Mouse (Mus musculus) frontal cortex, postnatal 36 days (tissue): ENCODE measurements around the gene Gabrd.

Source experiments
- DNase-seq, 2 experiments: peaks; one replicate each; pipeline ENCODE4 v3.0.0; 2022; ENCODE audit warnings: low spot score in 2 of 2

Gabrd gene

DNA sequence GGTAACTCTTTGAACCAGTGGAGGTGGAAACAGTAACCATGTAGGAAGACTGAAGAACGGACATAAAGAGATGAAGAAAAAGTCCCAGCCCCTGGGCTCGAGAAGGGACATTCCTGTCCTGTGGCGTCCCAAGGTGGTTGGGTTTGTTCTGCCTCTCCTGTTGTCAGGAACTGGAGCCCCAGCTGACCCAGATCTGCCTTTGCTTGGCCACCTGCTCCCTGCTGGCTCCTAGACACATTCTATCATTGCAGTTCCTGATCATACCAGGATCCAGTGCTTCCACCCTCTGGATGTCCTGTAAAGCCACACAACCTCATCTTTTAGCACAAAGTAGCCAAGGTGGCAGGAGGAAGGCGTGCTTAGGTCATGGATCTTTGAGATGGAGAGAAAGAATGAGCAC lies 14.6 kb downstream of the Gabrd start:
- DNase-seq: no peak

DNA sequence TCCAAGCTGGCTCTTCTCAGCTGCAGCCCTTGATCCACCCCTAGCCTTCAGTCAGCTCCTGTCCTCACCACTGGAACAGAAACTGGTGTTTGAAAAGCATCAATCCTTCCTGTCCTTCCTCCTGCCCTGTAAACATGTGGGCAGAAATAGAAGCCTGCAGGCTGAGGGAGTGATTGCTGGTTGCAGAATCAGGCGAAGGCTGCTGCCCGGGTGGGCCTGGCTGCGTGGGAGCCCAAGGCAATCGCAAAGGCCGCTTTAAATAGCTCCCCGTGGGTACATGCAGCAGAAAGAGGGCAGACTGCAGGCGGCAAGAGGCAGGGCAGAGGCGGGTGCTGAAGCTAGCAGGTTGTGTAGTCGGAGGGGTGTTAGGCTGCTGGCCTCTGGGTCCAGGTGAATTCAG lies 15.2 kb downstream of the Gabrd start:
- DNase-seq: peak; percentile 75 to 78

DNA sequence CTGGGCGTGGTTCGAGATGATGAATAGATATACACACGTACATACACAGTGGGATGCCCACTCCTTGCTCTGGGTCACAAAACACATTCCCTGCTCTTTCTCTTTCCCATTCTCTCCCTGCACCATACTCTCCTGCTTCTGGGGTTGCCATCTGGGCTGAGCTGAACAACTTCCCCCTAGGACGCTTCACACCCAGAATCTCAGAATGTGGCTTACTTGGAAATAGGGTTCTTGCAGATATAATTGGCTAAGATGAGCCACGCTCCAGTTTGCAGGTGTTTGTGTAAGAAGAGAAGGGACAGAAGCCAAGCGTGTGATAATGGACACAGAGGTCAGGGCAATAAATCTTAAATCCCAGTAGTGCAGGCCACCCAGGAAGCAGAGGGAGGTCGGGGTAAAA lies 15.9 kb downstream of the Gabrd start:
- no peak for DNase-seq

DNA sequence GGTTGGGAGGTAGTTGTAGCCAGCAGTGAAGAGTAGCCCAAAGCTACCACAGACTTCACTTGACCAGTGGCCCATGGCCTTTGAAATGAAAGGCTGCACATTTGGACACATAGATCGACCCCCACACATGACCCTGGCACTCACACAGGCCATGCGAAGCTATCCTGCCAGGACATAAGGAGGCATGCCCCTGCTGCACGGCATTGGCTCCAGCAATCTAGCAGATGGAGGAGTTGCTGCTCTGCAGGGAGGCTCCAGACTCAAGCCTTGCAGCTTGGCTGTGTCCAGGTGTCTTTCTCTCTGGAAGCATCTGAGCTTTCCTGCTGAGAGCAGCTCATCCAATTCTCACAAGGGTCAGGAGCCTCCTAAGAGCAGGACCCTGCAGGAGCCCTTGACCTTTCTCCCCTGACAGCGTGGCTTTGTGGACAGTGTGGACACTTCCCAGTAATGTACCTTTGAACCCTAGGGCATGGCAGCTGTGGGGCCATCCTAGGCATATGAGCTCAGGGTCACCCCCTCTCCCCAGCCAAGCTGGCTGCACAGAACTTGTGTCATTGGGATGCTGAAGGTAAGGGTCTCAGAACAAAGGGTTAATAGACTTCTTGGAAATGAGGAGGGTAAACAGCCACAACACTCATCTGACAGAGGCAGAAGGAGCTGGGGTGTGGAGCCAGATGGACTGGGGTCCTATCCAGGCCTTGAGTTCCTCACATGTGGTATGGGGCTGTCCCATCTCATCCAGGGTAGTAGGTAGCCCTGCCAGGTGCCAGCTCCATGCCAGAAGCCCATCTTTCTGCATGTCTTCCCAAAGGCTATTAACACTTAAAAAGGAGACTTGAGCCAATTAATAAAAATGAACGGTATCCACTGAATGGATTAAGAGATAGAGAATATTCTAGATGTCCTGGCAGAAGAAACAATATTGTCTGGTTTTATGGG lies 25.8 kb downstream of the Gabrd start:
- DNase-seq: no peak

DNA sequence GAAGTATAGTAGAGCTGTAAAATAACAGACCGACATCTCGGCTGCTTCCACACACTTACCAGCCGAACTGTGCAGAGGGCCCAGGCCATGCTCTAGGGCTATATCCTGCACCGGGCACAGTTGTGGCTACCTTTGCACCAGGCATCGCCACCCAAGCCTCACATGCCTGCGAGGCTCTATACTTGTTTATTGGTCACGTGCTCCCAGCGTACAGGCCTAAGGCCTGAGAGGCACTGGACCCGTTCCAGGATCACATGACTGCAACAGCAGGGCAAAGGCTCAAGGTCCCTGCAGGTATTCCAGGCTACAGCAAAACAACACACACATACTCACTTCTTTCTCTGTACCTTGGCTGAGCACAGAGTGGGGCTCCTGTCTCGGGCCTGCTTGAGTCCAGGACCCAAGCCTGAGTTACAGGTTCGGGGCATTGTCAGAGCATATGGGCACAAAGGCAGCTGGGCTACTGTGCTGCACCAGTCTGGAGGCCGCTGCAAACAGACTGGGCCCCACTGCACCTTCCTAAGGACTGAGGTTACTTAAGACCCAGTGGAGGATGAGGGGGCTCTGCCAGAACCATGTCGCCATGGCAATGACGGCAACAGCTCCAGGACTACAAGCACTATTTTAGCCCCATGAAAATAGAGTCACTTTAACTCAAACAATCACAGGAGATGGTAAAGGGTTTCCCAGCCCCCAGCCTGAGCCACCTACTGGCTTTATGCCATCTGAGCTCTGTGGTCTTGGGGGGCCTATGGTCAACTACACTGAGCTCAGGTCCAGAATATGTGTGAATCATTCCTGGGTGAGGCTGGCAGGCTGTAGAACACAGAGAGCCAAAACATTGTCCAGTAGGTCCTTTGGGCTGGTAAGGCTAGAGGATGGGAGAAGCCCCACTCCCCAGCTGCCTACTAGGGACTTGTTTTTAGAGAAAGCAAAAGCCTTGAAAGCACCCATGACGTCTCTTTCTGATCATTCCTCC lies 26.9 kb downstream of the Gabrd start:
- no peak for DNase-seq

DNA sequence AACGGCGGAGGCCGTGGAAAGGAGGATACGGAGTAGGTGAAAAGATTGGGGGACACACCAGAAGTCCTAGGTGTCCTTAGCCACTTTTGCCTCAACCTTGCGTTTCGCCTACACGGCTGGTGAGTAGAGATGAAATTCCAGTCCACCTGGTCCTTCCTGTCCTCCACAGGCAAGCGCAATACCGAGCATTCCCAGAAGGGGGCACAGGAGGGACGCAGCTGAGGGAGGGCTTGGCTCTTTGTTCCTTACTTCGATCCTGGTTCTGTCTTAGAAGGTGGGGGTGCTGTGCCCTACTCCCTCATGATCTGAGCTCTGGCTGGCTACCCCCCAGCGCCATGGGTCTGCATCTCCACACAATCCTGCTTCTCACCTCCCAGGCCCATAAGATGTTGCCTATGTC lies 29.2 kb downstream of the Gabrd start:
- peak; percentile 79 to 91 for DNase-seq

DNA sequence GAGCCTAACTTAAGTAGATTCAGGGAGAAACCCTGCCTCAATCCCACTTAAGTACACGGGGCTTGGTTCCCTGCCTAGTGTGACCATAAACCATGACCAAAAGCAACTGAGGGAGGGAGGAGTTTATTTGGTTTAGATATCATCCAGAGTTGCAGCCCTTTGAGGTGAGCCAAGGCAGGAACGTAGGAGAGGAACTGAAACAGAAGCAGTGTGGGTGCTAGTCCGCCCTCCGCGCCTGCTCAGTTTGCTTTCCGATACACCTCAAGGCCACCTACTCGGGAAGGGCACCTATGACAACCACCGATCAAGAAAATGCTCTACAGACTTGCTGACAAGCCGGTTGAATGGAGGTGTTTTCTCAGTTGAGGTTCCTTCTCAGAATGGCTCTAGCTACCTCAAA lies 30.2 kb downstream of the Gabrd start:
- DNase-seq: no peak

DNA sequence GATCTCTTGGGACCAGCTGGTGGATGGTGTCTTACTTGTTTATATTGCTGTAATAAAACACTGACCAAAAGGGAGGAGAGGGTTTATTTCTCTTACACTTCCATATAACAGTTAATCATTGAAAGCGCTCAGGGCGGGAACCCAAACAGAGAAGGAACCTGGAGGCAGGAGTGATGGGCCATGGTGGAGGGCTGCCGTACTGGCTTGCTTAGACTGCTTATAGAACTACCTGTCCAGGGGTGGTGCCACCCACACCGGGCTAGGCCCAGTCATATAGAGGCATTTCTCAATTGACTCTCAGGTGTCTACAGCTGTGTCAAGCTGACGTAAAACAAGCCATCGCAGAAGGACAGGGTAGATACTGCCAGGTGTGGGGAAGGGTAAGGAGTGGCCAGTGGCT lies 31.1 kb downstream of the Gabrd start:
- no peak for DNase-seq

DNA sequence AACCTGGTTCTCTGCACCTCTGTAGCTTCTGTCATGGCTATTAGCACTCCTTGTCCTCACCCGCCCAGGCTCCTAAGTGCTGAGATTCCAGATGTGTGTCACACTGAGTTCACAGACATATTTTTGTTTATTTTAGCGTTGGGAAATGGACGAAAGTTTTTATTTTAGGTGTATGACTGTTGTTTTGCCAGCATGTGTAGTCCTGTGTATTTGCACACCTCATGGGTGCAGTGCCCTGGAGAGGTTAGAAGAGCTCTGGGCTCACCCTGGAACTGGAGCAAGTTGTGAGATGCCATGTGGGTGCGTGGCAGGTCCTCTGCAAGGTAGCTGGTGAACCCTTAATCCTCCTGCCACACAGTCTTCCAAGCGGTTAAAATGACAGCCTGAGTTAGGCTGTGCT lies 35.5 kb downstream of the Gabrd start:
- DNase-seq: no peak

DNA sequence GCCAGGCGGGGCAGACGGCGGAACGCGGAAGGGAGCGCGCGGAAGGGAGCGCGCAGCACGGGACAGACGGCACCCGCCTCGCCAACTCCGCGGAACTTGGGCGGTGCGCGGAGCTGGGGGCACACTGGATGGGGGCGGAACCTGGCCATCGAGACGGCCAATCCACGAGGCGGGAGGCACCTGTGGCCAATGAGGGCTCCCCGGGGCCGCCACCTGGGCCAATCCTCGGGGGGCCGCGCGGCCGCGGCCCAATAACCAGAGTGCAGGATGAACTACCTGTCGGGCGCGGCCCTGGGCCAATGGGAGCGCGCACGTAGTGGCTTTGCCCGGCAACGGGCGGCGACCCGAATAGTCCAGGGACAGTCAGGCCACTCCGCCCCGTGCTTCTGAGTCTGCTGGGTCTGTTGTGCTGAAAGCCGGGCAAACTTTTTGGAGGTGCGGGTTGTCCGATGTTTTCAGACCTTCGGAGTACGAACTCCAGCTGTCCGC lies 36.6 kb downstream of the Gabrd start, which contains the start of gene Prkcz:
TSS of gene Prkcz (minus strand) at position 59 of the 489 bp plus-strand sequence.
- peak; percentile 33 to 58 for DNase-seq

DNA sequence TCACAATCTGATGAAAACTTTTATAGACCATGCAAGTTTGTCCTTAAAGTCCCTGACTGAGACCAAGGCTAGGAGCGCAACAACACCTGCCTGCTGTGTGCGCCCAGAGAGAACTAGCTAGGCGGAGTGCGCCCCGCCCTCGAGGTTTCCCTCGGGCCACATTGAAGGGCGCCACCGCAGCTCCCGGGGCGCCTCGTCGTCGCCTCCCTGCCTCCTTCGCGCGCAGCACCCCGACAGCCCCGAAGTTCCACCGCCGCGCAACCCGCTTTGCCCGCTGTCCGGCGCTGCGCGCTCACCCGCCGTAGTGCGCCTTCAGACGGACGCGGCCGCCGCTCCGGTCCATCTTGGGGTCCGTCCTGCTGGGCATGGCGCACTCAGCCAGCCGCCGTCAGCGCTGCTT lies 37.1 kb downstream of the Gabrd start:
- DNase-seq: no peak

DNA sequence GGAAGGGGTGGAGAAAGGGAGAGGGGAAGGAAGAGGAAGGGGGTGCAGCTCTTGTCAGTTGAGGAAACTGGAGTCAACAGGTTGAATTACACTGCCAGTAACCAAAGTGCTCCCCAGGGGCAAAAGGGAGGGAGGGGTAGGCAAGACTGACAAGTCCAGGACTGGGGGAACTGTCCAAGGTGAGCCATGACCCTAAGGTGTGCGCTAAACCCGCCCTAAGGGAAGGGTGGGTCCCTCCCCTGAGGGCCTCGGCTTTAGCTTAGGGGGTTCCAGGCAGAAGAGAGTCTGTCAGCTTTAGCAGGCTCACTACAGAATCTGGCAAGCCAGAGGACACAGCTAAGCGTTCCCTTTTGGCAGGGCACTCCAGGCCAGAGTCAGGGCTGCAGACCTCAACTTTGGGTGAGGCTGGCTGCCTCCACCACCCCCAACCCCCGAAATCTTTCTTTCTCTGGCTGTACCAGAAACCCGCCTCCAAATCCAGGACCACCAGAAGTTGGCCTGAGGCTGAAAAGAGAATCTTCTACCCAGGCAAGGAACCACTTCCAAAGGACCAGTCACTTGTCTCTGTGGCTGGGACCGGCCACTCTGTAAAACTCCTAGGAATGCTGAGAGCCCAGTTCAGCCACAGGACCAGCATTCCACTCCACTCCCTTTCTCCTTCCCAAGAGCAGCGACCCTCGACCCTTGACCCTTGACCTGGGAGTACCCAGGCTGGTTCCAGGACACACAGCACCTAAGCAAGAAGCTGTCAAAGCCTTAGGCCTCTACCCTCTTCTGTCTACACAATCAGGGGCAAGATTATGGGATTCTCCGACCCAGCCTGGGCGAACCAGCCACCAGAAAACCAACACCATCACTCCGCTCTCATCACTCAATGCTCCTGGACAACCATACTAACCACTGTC lies 38.1 kb downstream of the Gabrd start:
- DNase-seq: no peak

DNA sequence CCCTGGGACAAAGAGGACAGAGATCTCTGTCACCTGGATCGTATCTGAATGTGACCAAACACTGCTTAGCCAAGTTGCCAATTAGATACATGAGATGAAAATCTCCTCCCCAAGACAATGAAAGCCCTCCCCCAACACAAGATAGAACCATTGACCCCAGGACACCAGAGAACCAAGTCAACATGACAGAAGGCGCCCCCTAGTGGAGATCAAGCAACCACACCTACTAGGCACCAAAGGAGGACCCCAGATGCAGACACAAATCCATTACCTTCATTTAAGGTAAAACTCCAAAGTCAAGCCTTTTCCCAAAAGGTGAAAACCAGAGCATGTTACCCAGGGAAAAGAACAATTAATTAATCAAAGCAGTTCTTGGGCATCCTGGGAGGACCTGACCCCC lies 40.3 kb downstream of the Gabrd start:
- DNase-seq: no peak

DNA sequence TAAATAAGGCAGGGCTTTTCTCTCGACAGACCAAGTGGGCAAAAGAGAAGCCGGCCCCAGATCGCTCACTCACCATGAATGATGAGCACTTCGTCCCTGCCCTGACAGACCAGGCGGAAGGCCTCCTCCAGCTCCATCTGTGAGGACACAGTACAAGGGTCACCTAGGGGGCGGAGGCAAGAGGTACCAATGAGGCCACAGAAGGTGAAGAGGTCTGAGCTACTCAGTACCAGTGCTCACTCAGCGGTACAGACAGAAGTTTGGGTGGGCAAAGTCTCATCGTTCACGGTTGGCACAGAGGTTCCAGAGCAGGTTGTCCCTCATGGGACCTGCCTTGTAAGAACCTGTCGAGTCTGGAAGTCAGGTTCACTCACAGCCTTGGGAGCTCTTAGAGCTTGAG lies 41.6 kb downstream of the Gabrd start:
- no peak for DNase-seq

DNA sequence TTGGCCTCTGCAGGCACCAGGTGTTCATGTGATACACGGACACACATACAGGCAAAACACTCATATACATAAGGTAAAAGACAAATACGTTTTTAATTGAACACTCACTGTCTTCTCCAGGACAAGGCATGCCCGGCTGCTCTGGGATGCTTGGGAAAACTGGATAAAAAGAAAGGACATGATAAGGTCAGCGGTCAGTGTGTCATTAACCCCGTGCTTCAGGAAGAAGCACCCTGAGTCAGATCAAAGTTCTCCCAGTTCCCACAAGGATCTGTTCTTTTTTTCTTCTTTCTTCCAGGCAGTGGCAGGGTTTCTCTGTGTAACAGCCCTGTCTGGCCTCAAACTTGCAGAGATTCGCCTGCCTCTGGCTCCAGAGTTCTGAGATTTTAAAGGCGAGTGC lies 43.4 kb downstream of the Gabrd start:
- DNase-seq: no peak

DNA sequence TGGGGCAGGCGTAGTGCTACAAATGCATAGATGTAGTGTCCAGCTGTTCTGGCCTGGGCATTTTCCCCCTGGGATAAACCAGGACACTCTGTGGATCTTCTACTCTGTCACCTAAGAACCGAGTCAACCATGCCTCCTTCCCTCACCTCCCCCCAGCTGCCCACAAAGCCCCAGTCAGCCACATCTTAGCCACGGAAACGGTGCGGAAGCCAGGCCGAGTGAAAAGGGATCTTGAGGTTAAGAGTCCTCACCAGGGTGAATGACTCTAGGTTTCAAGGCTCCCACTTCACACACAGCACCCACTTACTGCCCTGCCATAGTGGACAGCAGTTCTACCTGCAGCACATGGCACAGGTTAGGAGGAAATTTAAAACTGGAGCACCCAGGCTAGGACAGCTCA lies 43.9 kb downstream of the Gabrd start:
- DNase-seq: no peak

DNA sequence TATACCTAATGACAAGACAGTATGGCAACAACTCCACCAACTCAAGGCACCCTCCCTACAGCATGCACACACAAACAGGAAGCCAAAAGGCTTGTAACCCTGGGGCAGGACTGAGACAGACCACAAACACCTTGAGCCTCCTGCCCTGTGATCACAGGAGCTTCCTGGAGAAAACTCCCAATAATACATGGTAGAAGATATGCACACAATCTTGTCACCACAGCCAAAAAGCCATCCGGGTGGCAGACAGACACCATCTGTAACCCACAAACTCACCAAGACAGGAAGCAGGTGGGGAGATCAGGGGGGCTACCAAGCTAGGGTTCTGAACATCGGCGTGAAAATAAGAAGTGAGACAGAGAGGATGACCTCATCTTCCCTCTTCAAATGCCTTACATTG lies 45.3 kb downstream of the Gabrd start:
- DNase-seq: no peak

DNA sequence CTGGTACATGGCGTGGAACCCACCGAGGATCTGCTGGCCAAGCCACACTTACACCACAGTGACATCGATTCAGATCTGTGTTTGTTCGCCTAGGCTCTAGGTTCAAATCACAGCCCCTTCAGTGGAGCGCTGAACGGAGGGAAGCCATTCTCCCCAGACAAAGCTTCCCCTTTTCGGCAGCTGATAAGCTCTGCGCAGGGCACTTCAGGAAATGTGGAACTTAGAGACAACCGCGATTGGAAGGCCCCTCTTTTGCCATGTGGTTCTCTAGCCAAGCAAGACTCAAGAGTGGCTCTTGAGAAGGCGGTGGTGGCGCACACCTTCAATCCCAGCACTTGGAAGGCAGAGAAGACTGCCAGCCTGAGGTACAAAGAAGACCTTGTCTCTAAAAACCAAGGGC lies 51.6 kb downstream of the Gabrd start:
- DNase-seq: no peak

DNA sequence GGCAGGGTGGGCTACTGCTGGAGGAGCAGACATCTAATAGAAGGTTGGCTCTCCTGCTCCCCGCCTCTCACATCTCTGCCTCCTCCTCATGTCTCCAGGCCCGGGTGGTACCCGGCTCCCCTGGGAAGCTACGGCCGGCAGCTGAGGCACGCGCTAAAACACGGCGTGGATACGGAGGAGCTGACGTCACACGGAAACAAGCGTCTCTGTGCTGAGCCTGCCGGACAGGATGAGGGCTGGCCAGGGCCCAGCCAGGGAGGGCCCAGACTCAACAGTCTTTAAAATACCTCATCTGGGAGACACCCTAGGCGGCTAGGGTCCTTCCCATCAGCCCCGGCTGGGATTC lies 52.3 kb downstream of the Gabrd start:
- DNase-seq: peak; percentile 88 to 91

DNA sequence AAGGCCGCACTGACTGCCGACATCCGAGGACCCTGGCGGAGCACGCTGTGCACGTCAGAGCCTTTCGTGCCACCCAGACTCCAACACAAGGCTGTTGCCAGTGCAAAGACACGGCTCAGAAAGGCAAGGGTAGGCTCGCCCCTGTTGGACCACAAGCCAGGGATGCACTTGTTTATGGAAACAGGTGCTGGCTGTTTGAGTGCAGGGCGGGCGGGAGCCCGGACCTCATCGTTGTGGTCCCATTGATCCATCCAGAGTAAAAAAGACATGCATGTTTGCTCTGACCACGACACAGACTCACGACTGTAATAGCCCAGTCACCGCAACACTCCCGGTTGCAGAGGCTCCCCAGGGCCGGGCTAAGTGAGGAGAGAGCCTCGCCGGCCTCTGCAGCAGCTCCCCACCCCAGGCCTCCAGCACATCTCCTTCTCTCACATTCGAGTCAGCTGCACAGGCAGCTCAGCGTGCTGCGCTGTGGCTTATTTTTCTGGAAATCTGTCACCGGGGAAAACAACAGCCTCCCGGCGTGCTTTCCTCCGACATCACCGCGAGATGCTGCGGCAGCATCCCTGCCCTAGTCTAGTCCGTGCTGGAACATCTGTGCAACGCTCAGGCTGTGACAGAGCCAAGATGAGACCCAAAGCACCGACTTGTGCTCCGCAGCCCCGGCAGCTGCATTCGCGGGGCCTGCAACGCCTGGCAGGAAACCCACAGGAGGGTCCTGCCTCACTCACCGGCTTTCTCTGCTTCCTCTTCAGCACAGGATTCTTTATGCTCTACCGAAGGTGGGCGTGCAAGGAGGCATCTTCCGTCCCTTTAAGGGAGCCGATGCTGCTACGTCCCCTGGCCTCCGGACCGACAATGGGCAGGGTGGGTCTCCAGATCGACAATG lies 53.0 kb downstream of the Gabrd start:
- DNase-seq: peak; percentile 54 to 62

DNA sequence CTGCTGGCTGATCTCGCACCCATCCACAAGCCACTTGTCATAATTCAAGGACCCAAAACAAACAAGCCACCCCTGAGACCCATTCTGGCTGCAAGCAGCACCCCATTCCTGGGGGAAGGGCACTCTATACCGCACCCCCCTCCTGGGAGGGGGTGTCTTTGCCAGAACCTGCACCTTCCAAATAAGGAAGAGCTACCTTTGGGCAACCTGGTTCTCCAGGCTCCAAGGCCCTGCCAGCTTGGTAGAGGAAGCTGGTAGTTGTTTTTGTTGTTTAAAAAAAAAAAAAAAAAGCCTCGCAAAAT lies 53.7 kb downstream of the Gabrd start:
- peak in 1 of 2 experiments; percentile 49 for DNase-seq
